Mouse (Mus musculus) gastrocnemius, adult 18-20 months (tissue): ENCODE results near the gene Dcun1d4. TPM values are rescaled to one million over a fixed set of nuclear protein-coding genes. Genes with fewer than 3 reads are reported as not detected.
"Not testable (repeated sequence)": the region's sequence is repeated elsewhere in the genome, so short reads cannot be mapped to it uniquely, and the experiment has no call there.

ENCODE experiments used
- DNase-seq: peaks from one replicate; pipeline ENCODE4 v3.0.0; 2021; ENCODE audit warnings: low spot score
- long read RNA-seq, 2 experiments: library from polyadenylated mRNA; stranded (forward); transcript quantifications; one replicate each; pipeline ENCODE4 v2.0.0; 2021
- total RNA-seq, 2 experiments: library from RNA; stranded (reverse); gene quantifications; 2 replicates each; pipeline ENCODE4 v1.2.3; 2021

The Dcun1d4 gene
- total RNA-seq = 10 to 100 TPM; 10.8 to 11.1 TPM
- long read RNA-seq, experiment 1, full-length matches to known transcripts = 2 of 5 reads
- long read RNA-seq, experiment 1, partial matches to known transcripts = 1 of 5 reads
- long read RNA-seq, experiment 1, other reads (novel, unspliced or antisense) = 2 of 5 reads
- long read RNA-seq, experiment 2, full-length matches to known transcripts = 9 of 11 reads
- long read RNA-seq, experiment 2, partial matches to known transcripts = 0 of 11 reads
- long read RNA-seq, experiment 2, other reads (novel, unspliced or antisense) = 2 of 11 reads

DNA sequence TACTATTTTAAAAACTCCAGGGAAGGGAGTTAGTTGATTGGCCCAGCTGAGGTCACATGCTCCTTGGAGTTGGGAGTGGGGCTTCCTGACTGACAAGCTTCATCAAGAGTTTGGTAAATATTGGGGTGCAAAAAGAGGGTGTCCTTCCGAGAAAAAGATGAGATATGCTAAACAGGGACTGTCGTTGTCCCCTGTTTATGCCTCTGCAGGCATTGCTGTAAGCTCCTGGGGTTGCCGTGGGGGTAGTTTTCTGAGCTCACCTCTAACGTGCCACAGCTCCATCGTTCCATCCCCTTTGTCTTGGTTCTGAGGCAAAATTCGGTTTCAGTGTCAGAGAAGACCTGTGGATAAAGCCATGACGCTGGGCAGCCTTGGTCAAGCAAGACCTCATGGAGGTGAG, at the start of gene Dcun1d4:
Gene Dcun1d4 (plus strand): TSS at position 301 of the 400 bp plus-strand sequence.
- no peak for DNase-seq

DNA sequence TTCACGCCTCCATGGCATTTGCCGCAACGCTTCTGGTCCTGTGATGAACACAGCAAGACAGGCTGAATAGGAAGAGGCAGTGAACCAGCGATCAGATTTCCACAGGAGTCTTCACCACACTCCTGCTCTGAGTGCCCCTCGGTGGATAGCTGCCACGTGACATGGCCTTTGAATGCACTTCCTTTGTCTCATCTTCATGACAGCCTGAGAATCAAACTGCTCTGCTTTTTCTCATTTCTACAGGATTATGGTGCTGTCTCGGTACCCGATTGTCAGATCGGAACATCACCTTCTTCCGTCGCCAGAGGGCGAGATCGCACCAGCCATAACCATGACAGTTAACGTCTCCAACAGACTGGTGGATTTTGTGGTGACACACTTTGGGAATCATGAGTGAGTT, 49.2 kb upstream of the Dcun1d4 start:
- peak; percentile 63 for DNase-seq

DNA sequence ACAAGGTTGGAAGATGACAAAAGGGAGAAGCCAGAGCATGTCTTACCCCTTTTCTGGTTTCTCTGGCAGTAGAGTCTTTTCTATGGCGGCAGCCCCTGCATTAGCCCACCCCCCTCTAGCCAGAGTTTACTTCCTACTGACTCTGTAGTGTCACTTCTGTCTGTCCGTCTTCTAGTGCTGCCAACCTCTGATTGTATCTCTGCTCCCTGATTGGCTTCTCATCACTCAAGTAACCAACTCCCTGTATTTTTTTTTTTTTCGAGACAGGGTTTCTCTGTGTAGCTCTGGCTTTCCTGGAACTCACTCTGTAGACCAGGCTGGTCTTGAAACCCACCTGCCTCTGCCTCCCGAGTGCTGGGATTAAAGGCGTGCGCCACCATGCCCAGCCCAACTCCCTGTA, 48.0 kb upstream of the Dcun1d4 start:
- no peak for DNase-seq

DNA sequence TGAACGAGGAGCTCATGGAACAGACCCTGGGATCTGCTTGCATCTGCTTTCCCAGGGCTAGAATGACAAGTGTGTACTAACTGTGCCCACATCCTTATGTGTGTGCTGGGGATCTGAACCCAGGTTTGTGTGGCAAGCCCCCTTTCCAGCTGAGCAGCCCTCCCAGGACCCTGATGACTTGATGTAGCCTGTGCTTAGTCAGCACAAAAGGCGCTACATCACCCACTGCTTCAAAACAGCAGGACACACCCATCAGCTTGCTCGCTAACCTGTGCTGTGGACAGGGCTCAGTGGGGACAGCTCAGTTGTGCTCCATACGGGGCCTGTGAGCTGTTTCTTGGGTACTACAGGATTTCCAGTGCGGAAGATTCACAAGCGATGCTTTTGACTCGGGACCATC, 46.0 kb upstream of the Dcun1d4 start:
- no peak for DNase-seq

DNA sequence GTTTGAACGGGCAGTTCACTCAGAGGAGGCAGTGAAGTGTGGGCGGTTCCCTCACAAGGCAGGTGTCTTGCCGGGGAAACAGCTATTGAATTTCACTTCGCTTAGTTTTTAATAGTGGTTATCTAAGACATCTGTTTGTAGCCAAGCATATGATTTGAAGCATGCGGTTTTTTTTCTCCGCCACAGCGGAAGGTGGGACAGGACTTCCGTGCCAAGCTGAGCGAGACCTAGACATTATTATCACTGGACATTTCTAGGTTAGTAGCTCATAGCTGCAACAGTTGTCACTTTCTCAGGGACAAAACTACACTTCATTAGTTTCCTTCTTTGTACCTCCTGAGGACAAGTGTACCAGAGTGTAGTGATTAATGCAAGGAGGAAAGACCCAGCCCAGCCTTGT, 38.6 kb upstream of the Dcun1d4 start:
- DNase-seq = no peak

DNA sequence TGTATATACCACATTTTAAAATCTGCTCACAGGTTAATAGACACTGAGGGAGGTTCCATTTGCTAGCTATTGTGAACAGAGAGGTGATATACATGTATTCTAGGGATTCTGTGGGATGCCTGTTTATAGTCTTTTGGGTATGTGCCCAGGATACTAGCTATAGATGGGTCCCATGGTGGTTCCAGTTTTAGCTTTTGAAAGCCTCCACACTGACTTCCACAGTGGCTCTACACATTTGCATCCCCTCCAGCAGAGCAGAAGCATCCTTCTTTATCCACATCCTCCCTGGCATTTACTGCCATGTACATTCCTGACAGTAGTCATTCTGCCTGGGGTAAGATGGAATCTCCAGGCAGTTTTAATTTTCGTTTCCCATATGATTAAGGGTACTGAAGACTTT, 30.5 kb upstream of the Dcun1d4 start:
- no peak for DNase-seq

DNA sequence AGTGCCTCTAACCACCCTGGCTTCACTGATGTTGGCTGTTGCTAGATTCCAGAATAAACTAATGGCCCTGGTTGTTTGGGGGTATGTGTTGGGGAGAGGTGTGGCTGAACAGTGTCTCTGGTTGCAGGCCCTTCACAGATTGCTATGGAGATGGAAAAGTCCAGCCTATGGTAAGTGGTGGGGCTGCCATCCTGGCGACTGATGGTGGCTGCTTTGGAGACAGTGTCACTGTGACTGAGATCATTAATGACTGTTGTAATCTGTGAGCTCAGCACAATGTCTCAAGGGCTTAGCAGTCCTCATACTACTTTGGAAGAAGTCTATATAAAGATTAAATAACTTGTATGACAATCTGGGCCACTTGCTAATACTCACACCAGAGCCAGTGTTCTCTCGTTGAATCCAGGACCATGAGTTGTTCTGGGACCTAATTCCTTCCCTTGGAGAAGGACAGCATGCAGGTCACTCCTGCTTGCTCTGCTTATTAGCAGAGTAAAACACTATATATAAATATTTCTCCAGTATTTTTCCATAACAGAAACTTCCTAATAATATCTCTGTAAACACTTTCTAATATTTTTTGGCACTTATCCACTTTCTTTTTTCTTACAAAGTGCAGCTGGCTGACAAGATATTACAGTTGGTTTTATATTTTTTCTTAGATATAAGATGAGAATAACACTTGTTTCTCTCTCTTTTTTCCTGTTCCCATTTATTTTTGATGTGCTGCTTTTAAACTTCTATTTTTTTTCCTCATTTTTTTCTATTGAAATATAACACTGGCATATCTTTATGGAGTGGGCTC, 26.1 kb upstream of the Dcun1d4 start:
- DNase-seq = no peak

DNA sequence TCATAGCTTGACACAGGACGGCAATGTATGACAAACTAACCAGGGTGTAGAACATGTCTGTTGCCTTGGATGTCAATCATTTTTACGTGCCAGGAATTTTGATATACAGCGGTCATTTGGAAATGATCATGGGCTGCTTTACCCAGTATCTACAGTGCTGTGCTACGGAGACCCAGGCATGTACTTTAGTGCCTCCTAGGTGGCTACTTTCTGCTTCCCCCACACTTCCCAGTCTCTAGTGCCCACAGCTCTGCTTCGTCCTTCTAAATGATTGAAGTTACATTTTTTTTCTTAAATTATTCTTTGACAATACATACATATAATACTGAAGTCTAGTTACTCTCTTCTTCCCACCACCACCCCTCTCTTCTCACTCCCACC, 25.5 kb upstream of the Dcun1d4 start:
- DNase-seq = no peak

DNA sequence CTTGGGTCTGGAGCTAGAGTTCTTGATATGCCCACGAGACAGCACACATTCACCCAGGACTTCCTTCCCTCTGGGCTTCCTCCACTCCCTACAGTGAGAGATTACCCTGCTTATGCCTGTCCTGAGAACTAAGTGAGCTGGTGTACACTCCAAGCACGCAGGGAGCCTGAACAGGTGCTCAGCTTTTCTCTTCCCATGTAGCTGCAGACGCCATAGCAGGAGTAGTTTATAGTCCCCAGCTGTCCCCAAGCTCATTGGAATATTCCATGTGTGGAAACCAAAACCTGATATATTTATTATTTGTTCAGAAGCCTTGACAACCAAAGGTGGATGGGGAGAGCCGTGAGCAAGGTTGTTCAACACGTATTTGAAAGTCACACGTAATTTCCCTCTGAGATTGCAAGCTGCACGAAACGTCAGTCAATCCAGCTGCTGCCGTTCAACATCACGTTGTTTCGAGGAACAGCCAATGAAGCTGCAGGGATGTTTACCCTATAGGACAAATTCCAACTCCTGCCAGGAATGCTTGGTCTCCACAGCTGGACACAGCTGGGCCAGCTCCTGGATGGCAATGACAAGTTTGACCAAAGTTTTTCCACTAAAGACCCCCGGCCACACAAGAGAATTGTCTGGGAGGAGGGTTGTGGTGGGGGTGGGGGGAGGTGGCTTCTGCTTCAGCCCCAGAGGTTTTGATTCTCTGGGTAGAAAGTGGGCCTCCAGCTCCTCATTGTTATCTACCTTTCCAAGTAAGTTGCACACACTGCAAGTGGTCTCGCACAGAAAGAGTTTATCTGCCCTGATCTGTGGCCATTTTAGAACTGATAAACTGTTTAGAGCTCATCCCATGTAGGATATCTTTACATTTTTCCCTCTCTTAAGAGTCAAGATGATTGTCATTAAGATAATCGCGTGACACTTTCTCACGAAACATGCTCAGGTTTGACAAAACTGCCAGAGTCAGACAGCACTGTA, 12.1 kb upstream of the Dcun1d4 start:
- DNase-seq = no peak

DNA sequence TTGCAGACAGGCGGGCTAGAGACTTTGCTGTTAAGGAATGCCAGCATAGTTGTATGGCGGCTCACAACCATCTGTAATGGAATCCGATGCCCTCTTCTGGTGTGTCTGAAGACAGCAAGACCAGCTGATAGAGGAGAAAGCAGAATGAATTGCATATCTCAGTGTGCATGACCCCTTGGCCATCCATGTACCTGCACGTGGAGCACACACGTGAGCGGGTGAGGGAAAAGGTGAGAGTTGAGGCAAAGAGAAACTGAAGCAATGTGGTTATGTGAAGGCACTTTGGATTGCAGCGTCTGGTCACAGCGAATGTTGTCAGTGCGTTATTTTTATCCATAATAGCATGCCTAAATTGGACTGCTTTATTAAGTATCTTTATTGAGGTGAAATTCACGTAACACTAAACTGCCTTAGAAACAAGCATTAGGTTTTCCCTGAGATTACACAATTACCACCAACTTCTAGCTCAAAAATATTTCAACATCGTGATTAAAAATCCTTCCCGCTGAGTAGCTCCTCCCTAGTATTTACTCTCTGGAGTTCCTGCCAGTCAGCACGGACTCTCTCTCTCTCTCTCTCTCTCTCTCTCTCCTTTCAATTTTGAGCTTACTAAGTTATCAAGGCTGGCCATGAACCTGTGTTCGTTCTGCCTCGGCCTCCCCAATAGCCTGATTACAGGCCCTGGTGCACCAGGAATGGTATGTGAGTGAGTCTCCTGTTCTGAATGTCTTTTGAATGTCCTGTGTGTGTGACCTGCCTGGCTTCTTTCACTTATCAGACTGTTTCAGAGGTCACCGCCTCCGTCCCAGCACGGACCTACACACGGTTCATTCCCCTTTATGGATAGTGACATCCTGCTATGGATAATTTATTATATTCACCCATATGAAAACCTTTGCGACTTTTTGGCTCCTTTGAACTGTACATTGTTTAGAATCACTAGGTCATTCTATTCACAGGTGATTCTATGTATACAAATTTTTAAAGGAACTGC, 6.1 kb upstream of the Dcun1d4 start:
- no peak for DNase-seq

DNA sequence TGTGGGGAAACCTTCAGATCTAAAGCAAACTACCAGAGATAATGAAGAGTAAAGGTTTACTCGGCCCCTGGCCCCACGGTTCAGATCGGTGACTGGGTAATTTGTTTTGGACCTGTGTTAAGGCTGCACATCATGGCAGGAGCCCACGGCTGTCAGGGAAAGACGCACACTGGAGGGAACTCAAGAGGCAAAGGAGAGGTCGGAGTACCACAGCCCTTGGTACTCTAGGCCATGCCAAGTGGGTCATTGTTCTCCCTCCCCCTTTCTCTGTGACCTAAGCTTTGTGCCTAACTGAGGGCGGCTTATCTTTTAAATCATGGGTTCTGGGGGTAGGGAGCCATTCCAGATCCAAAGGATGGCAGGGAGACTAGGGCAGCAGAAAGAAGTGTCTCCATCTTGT, 601 bp downstream of the Dcun1d4 start:
- DNase-seq = no peak

DNA sequence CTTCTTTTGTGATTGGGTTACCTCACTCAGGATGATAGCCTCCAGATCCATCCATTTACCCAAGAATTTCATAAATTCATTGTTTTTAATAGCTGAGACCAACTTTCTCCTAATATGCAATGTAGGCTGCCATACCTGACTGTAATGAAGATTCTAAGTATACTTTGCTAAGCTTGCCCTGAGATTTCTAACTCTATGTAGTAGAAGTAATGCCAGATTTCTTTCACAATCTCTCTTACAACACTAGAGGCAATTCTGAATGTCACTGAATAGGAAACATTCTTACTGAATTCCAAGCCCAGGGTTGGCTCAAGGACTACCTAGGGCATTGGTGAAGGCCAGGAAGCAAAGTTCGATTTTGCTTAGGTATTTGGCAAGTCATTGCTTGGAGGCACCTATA, 1.6 kb downstream of the Dcun1d4 start:
- not testable (repeated sequence) for DNase-seq

DNA sequence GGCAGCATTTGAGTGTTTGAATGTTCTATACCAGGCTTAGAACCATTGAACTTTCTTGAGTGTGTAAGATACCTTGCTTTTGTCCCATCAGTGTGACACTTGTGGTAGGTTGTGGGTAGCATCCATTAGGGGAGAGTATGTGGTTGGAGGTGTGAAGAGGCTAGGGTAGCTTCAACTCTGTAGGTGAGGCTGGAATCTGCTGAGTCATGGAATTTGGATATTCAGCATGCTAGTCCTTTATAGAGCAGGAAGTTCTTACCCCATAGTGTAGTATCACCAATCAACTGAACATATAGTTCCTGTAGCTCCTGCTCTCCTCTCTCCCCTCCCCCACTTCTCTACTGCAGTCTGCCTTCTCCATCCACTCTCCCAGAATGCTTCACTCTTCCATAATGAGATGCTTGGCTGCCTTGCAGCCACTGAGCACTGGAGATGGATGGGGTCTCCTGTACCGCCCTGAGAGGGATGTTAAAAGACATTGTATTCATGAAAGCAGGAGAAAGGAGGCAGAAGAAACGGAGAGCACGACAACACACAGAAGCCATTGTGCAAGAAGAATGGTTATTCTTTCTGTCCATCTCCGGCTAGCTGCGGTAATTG, 3.3 kb downstream of the Dcun1d4 start:
- DNase-seq = no peak

DNA sequence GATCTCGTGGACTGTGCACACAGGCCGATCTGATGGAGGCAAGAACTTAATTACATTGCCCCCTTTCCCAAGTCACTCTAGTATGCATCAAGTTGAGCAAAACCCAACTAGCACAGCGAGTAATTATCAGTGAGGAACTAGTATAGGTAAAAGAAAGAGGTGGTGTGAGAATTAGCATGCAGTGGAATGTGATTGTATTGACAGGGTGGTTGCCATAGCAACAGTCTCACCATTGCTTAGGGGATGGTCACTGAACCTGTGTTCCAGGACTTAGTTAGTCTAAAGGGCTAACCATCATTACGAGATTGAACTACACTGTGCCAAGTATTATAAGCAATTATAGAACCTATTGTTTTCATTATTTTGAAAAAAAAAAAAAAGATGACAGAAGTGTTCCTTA, 5.7 kb downstream of the Dcun1d4 start:
- DNase-seq = no peak

DNA sequence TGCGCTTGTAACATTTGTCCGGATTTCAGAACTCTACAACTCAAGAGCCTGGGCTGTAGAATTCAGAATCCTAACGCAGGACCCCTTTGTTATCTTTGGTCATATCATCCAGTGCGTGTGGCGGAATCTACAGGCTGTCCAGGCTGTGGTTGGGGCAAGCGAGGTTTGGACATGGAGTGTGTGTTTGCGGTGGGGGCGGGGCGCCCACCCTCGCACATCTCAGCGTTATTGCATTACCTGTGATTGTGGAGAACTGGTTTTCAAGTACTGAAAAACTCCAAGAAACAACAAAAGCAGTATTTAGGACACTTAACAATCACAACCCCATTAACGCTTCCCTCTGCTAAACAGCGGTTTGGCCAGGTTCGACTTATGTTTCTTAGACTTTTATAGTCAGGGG, 9.1 kb downstream of the Dcun1d4 start:
- no peak for DNase-seq

DNA sequence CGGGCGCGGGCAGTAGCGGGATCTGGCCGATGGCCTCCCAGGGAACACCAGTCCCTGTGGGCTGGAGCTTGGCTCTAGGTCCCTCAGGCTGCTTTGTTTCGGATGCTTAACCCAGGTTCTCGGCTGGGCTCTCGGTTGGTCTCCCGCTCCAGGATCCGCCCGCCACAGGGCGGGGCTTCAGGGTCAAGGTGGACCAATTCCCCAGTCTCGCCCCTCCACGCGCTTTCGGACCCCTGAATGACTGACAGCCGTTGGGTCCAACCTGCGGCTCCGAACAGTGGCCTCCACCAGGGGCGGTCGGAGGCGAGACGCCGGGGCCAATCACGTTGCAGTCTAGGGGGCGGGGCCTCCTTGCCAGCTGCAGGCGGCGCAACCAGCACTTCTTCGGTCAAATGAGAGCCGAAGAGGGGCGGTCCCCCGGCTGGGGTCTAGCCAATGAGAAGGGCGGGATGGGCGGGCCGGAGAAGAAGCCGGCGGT, 9.8 kb downstream of the Dcun1d4 start:
- peak; percentile 100 for DNase-seq

DNA sequence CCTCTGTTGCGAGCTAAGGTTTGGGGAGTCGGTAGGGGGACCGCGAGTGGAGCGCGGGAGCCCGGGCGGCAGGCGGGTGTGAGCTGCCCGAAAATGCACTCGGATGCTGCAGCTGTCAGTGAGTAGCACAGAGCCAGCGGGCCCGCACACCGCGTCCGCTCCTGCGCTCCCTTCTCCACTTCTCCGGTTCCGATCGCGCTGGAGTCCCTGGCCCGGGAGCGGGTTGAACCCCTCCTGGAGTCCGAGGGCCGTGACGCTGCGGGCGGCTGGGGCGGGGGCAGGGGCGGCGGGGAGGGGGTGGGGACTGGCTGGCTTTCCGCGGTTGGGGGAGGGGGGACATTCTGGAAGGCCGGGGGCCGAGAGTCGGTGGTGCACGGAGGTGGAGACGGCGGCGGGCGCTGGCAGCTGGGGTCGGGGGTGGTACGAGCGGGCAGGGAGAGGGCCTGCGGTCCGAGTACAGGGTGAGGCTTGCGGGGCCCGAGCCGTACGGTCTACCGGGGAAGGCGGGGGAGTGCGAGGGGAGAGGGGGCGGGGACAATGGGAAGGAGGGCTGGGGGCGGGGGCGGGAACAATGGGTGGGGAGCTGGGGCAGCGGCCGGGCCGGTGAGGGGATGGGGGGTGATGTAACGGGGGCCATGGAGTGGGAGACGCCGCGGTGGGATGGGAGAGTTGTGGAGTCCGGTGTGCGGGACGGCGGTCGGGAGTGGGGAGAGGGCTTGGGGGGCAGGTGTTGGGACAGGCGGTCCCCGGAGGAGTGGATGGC, 10.5 kb downstream of the Dcun1d4 start:
- DNase-seq = no peak

DNA sequence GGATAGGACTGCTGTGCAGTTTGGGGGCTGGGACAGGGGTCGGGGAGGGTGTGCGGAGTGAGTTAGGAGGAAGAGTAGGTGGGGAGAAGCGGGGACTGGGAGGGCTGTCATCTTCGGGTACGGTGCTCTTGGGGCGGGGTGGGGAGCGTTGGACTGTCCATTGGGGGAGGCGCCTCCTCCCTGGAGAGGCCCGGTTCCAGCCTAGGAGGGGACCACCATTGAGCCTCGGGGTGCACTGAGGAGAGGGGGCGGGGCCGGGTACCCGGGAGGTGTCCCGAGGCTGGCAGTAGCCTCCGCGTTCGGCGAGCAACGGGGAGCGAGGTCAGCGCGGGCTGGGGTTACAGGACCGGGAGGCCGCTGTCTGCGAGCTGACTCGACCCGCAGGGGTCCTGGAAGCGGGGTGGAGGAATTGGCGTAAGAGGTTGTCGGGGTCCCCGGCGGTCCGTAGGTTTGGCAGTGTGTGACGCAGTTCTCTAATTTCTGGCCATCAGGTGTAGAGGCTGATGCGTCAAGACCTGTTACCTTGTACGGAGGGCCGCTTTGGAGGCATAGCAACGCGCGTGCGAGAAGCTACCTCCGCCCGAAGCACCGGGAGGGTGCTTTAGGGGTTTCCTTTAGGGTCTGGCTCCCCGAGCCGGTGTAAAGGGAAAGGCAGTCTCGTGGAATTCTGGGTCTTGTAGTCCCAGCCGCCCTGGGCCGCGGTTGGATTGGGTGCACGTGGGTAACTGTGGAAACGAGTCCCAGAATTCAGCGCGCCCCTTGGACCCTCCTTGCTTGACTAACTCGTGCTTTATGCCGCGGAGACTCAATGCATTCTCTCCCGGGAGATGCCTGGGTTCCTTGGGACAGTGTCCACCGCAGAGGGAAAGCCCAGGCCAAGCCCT, 11.3 kb downstream of the Dcun1d4 start:
- DNase-seq = peak; percentile 86
